Mouse (Mus musculus) neural tube, embryonic 10.5 days (tissue): Measurements from ENCODE around the gene Gabrb3.
"Not testable (repeated sequence)": the region's sequence is repeated elsewhere in the genome, so short reads cannot be mapped to it uniquely, and the experiment has no call there.

ENCODE experiments used
- DNase-seq: peaks from one replicate; pipeline ENCODE4 v3.0.0-alpha.2; 2017; ENCODE audit warnings: low spot score; ENCODE audit errors: extremely low spot score

The Gabrb3 gene

GRCm38 (mm10) chr7:57703580-57703979 lies 284.1 kb downstream of the Gabrb3 start:
- DNase-seq: no peak

DNA sequence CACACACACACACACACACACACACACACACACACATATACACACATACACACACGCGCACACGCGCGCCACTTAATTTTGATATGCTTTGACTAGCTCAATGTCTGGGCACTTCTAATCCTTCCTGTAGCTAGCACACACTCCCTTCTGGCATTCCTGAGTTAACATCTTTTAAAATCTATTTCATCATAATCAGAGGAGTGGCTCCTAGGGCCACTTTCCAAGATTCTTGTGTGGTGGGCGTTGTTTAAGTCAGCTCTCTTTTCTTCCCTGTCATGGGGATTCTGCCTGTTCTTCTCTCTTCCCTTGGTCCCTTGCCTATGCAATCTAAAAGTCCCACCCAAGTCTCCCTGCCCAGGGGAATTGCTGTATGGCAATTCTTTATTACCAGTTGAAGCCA lies 286.6 kb downstream of the Gabrb3 start:
- no peak for DNase-seq

DNA sequence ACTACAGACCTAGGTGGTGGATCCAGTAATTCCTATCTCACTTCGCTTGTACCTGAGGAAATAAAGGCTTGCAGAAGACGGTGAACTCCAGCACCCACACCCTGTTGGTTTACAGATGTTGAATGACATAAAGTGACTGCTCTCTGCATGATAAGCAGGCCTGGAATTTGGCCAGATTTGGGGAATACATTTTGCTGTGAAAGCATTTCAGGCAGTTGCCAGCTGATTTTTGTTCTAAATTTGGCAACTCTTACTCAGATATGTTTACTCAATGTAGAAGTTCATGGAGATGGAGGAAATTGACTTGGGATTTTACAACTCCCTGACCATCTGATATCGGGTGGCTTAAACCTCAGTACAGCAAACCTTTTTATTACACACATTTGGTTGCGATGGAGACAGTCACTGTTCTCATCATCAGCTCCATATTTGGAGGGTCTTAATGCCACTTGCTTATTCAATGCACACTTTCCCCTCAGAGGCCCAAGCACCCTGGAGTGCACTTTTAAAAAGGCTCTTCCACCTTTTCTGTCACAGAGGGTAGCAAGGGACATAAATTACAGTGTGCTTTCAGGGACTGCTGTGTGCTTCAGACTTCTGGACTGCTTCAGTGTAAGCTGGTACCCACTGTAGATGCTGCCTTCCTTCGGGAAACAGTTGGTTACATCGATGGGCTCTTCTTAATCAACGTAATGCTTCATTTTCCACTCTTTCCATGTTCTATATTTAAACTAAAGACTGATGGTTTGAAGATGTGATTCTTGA lies 287.7 kb downstream of the Gabrb3 start:
- no peak for DNase-seq

DNA sequence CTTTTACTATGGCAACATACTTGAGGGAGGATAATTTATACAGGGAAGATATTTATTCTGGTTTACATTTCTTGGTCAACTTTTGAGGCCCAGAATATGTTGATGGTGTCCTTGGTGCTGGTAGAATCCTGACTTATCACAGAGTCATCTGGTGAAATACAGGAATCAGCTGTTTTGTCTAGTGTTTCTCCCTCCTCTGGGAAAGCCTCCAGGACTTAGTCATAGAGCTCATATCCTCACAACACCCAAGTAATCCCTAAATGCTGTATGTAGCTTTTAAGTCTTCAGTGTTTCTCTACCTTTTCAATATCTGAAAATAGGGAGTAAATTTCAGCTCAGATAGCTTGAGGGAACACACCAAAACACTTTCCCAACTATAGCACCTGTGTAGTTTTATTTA lies 292.2 kb downstream of the Gabrb3 start:
- no peak for DNase-seq

DNA sequence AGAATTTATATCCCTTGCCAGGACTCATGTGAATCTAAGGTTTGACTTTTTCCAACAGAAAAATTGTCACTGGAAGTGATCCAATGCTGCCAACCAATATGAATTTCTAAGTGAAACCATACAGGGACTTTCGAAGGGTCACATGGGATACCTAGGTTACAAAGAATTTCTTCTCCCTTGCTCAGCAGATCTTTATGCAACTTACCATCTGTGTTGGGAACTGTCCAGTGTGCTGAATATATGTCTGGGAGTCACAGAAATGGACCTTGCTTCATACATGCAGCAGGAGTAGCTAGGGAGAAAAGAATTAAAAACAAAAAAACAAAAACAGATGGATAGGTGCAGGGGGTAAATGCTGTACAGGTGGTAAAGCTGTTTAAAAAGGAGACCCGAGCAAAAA lies 327.3 kb downstream of the Gabrb3 start:
- no peak for DNase-seq

- DNase-seq: no peak
Measured at GRCm38 (mm10) chr7:57760466-57760865, 341.0 kb downstream of the Gabrb3 start.

DNA sequence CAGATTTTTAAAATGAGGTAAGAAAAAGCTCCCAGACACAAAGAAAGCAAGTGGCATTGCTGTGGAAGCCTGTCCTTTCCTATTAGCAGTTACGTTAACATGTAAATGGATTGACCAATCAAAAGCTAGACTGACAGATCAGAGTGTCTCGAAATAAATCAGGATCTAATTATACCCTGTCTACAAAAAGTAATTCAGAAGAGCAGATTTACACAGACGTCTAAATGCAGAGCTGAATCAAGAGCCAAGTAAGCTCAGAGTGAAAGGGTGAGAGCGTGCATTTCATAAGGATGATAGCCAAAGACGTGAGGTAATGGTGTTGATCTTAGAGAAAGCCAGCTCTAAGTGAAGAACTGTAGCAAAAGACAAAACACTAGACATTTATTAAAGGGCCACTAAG lies 359.3 kb downstream of the Gabrb3 start:
- no peak for DNase-seq

- not testable (repeated sequence) for DNase-seq
Measured at GRCm38 (mm10) chr7:57786102-57786501, 366.6 kb downstream of the Gabrb3 start.

DNA sequence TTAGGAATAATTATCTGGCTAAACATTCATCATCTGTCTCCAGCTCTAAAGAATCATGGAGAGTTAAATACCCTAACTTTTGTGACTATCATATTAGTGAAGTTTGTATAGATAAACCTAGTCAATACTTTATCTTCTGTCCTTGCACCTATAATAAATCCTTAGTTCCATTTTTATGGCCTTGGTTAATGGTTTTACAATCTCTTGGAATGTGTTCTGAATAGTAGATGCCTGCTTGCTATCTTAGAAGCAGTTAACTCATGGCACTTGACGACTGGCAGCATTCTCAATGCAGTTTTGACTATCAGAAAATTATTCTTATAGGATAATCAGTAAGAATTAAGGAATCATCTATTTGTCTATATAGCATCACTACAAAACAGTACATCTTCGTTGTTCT lies 368.0 kb downstream of the Gabrb3 start:
- DNase-seq: no peak

DNA sequence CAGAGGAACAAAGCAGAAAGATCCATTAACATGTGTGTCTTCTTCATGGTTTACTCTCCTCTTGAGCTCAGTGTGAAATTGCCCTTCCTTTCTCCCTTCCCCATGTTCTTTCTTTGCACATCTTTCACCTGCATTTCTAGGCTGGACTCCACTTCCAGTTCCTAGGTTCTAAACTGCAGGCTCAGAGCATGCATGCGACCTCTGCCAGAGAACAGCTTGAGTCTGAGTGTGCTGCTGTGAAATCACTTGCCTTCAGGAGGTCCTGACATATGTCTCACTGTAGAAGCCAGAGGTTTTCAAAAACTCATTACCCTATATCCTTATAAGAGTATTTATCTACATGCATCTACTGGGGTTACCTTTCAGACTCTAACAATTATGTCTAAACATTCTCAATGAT lies 383.8 kb downstream of the Gabrb3 start:
- DNase-seq: no peak

DNA sequence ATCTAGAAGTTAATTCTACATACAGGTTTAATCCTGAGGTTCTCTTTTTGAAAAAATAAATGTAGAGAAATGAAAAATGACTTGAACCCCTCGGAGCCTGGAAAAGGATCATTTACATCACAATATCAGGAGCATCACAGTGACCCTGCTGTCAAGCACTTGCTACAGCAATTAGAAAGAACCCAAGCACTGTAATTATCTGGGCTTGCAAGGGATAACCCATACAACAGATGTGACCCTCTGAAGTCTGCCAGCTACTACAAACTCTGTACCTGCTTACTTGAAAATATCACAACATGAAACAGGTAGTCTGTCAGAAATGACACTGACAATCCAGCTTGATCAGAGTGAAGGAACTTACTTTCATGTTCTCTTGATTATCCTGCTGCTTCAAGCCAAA lies 394.2 kb downstream of the Gabrb3 start:
- no peak for DNase-seq

DNA sequence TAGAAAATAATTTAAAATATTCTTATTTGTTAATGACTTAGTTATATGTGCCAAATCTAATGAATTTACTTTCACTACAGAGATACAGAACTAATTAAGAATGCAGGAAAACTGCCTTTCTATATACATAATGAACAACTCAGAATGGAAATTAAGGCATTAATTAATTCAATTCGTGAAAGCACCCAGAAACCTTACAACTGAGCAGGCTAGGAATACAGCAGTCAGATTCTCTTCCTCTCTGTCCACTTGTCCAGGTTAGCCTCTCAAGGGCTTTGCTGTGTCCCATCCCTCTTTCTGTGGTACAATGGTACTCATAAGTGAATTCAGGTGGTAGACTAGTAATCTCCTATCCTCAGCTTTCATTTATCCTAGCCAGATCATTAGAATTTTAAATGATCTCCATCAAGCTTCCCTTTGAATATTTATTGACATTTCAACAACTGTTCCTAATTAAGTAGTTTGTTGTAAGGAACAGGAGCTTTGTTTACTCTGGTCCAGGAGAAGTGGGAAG lies 422.9 kb downstream of the Gabrb3 start:
- DNase-seq: no peak

DNA sequence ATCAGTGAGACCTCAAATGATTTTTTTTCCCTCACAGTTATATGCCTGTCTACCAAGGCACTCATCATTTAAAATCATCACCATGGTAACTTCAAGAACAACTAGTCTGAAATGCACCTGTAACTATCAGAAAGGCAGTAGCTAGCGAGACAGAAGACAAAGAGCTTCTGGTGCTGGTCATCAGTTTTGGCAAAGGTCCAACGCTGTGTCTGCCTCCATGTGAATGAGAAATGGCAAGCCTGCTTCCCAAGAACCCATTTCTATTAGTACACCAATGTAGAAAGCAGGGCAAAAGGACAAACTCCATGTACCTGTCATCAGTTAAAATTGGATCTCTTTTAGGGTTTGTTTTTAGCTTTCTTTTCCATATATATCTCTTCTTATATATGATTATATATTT lies 448.5 kb downstream of the Gabrb3 start:
- no peak for DNase-seq
